In the genomic region with DNA sequence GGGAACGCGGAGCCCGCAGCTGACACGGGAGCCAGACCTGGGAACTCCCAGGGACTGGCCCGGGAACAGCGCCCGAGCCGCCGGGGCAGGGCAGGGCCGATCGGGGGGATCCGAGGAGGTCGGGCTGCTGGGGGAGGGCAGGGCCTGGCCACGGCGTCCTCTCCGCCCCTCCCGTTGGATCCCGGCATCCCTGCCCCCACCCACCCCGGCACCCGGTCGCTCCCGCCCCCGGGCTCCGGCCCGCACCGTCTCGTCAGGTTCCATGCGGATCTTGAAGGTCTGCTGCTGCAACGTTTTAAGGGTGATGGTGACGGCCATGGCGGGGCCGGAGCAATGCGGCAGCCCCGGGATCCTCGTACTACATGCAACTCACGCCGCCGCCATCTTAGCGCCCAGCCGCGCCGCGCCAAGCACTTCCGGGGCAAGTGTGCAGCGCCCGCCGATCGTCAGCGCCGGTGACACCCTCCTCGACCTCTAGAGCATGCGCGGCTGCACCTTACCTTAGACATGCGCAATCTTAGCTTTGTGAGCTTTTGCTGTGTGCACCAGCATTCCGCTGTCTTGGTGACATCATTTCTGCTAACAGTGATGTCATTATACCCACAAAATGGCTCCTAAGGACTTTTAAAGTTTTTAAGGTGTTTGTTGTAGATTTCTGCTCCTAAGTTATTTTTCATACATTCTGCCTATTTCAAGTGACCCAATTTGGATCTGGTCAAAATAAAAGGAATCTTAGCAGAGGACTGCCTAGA, we compare ENCODE assay signal across 8 mouse cellular contexts. TPM values are rescaled to one million over a fixed set of nuclear protein-coding genes. Genes with fewer than 3 reads are reported as not detected.
A peak's percentile ranks its signal among the peaks of the same experiment; 100 is the strongest.
DNase-seq lines count a peak whose midpoint lies in the region; ATAC-seq and TF ChIP-seq lines count a peak whose summit lies in the region.

A gene (minus strand): TSS at position 418 of the 752 bp plus-strand sequence.

- no peaks in the 10 kb centered on the region for H3K9me3 ChIP-seq in ES-Bruce4 (replicated peaks; ENCODE audit: control insufficient read depth, insufficient read depth, low read length, poor library complexity, severe bottlenecking)
- no peaks in the 10 kb centered on the region for H3K9me3 ChIP-seq in forebrain, embryonic 13.5 days (replicated peaks)
- H3K9me3 ChIP-seq in liver, postnatal 0 days (ENCODE audit: low read length) = no peaks in the 10 kb centered on the region
- H3K9me3 ChIP-seq in neural tube, embryonic 14.5 days (ENCODE audit: control insufficient read depth, low read length) = no peaks in the 10 kb centered on the region

- H3K4me3 ChIP-seq in ES-Bruce4 (ENCODE audit: low read depth, low read length) = peak within 1 kb of the TSS; percentile 76
- peak within 1 kb of the TSS; percentile 92 for H3K4me3 ChIP-seq in forebrain, embryonic 13.5 days
- peak within 1 kb of the TSS; percentile 81 for H3K4me3 ChIP-seq in liver, postnatal 0 days (ENCODE audit: low read depth, low read length)
- H3K4me3 ChIP-seq in neural tube, embryonic 14.5 days (ENCODE audit: low read depth, low read length) = peak within 1 kb of the TSS; percentile 84

- TF ChIP-seq EP300 in ES-Bruce4 (IDR thresholded peaks at IDR 0.05; ENCODE audit: insufficient read depth, low read depth, low read length) = 0 out of 2 replicates have a peak, but pooled peaks have one; percentile 49
- no peak for TF ChIP-seq EP300 in liver, postnatal 0 days (IDR thresholded peaks at IDR 0.05; ENCODE audit: low read depth)

- DNase-seq in heart, postnatal 10 days = peak; percentile 92 to 94
- DNase-seq in large intestine, adult 2 months (ENCODE audit: low read depth, low spot score) = peak; percentile 82
- peak; percentile 94 for DNase-seq in liver, postnatal 0 days
- peak; percentile 91 for DNase-seq in testis, postnatal 10 days (ENCODE audit: low spot score)

- no peak within 1 kb of the TSS for H3K27ac ChIP-seq in ES-Bruce4 (ENCODE audit: insufficient read depth, low read length)
- peak within 1 kb of the TSS; percentile 86 for H3K27ac ChIP-seq in forebrain, embryonic 13.5 days
- peak within 1 kb of the TSS; percentile 92 for H3K27ac ChIP-seq in liver, postnatal 0 days (ENCODE audit: low read depth)
- peak within 1 kb of the TSS; percentile 83 for H3K27ac ChIP-seq in neural tube, embryonic 14.5 days (ENCODE audit: low read depth, low read length)

- under 1% methylated on average over 55 of the region's 55 CpGs for WGBS in forebrain, embryonic 13.5 days
- 1% methylated on average over 55 of the region's 55 CpGs for WGBS in large intestine, adult 2 months
- 1% methylated on average over 43 of the region's 55 CpGs for WGBS in liver, postnatal 0 days (ENCODE audit: insufficient replicate concordance)
- WGBS in neural tube, embryonic 14.5 days = 1% methylated on average over 45 of the region's 55 CpGs

- intact Hi-C loops in heart, postnatal 10 days (cut with DNase I) = no loop called here

- H3K4me1 ChIP-seq in ES-Bruce4 (ENCODE audit: control insufficient read depth, insufficient read depth, low read length) = peaks cover 1% of the 10 kb centered on the region
- H3K4me1 ChIP-seq in forebrain, embryonic 13.5 days = peaks cover 60% of the 10 kb centered on the region
- peaks cover 27% of the 10 kb centered on the region for H3K4me1 ChIP-seq in liver, postnatal 0 days (ENCODE audit: insufficient read depth)
- peaks cover 23% of the 10 kb centered on the region for H3K4me1 ChIP-seq in neural tube, embryonic 14.5 days (ENCODE audit: control insufficient read depth, insufficient read depth, low read length)

- H3K27me3 ChIP-seq in ES-Bruce4 (ENCODE audit: control insufficient read depth, insufficient read depth, low read length, poor library complexity, severe bottlenecking) = no peaks in the 10 kb centered on the region
- H3K27me3 ChIP-seq in forebrain, embryonic 13.5 days = no peaks in the 10 kb centered on the region
- no peaks in the 10 kb centered on the region for H3K27me3 ChIP-seq in liver, postnatal 0 days (ENCODE audit: insufficient read depth, low read length)
- no peaks in the 10 kb centered on the region for H3K27me3 ChIP-seq in neural tube, embryonic 14.5 days (ENCODE audit: control insufficient read depth, insufficient read depth, low read length)

- peak; percentile 85 for ATAC-seq in cerebellum, adult (ENCODE audit: insufficient number of reproducible peaks, low FRiP score, low TSS enrichment)
- peak; percentile 97 for ATAC-seq in forebrain, embryonic 13.5 days
- peak; percentile 89 for ATAC-seq in liver, postnatal 0 days
- peak; percentile 96 for ATAC-seq in neural tube, embryonic 14.5 days (ENCODE audit: low read depth)

- peaks cover 72% of the 10 kb centered on the region for H3K36me3 ChIP-seq in ES-Bruce4 (ENCODE audit: control insufficient read depth, insufficient read depth, low read length, poor library complexity, severe bottlenecking)
- H3K36me3 ChIP-seq in forebrain, embryonic 13.5 days (ENCODE audit: poor library complexity, severe bottlenecking) = peaks cover 75% of the 10 kb centered on the region
- peaks cover 75% of the 10 kb centered on the region for H3K36me3 ChIP-seq in liver, postnatal 0 days (replicated peaks; ENCODE audit: insufficient read depth, low read length)
- H3K36me3 ChIP-seq in neural tube, embryonic 14.5 days (ENCODE audit: control insufficient read depth, insufficient read depth, low read length) = peaks cover 67% of the 10 kb centered on the region

- no peak for TF ChIP-seq CTCF in ES-Bruce4 (IDR thresholded peaks at IDR 0.05; ENCODE audit: low read depth, low read length)
- TF ChIP-seq CTCF in liver, postnatal 0 days (IDR thresholded peaks at IDR 0.05; ENCODE audit: low read depth) = no peak

- H3K9ac ChIP-seq in ES-Bruce4 (ENCODE audit: low read depth, poor library complexity, severe bottlenecking) = peak within 1 kb of the TSS; percentile 95
- H3K9ac ChIP-seq in forebrain, embryonic 13.5 days = peak within 1 kb of the TSS; percentile 95
- H3K9ac ChIP-seq in liver, postnatal 0 days (replicated peaks) = peak within 1 kb of the TSS; percentile 92
- H3K9ac ChIP-seq in neural tube, embryonic 14.5 days (replicated peaks; ENCODE audit: low read depth, low read length) = peak within 1 kb of the TSS; percentile 87

- TF ChIP-seq POLR2A in ES-Bruce4 (IDR thresholded peaks at IDR 0.05; ENCODE audit: insufficient read depth, low read length) = peak; percentile 17

- peak within 1 kb of the TSS; percentile 81 for H3K4me2 ChIP-seq in forebrain, embryonic 13.5 days
- peak within 1 kb of the TSS; percentile 81 for H3K4me2 ChIP-seq in liver, postnatal 0 days (ENCODE audit: low read depth, low read length)
- peak within 1 kb of the TSS; percentile 70 for H3K4me2 ChIP-seq in neural tube, embryonic 14.5 days (ENCODE audit: low read depth, low read length)

RNA-seq across cellular contexts. Expression of the gene that starts here (rescaled TPM):
- polyA plus RNA-seq in ES-Bruce4 (2011; ENCODE audit: insufficient read depth, insufficient read length, low read depth, missing spikeins) = 68.0 and 76.1 TPM in 2 replicates
- 93.9 and 114 TPM in 2 replicates for polyA plus RNA-seq in forebrain, embryonic 13.5 days (2015; fragmentation: Nextera tagmentation; extraction: Ambion mirVana)
- total RNA-seq in heart, postnatal 10 days (2021) = 10 to 100 TPM; 77.8 to 88.5 TPM
- 49.3 and 65.9 TPM in 2 replicates for polyA plus RNA-seq in large intestine, adult 2 months (2012; rRNA removed)
- 154 and 164 TPM in 2 replicates for polyA plus RNA-seq in liver, postnatal 0 days (2015; fragmentation: Nextera tagmentation; extraction: Ambion mirVana)
- 69.4 and 78.1 TPM in 2 replicates for polyA plus RNA-seq in neural tube, embryonic 14.5 days (2014; fragmentation: Nextera tagmentation; extraction: Ambion mirVana)
